Mouse (Mus musculus) neural tube, embryonic 11.5 days (tissue): Measurements from ENCODE around the gene Msantd3. TPM values are rescaled to one million over a fixed set of nuclear protein-coding genes. Genes with fewer than 3 reads are reported as not detected.

ENCODE experiments used
- ATAC-seq: fragments of 200-750 bp; cut with Nextera tagmentation; 2 replicates; pipeline ENCODE4 v1.8.0; 2017; ENCODE audit warnings: moderate number of reproducible peaks, mild to moderate bottlenecking, moderate TSS enrichment, moderate library complexity; ENCODE audit not compliant: insufficient read depth, low FRiP score, low TSS enrichment
- DNase-seq: peaks from one replicate; pipeline ENCODE4 v3.0.0-alpha.2; 2015; ENCODE audit warnings: low spot score
- H3K27ac ChIP-seq: fragments of 300-500 bp; sonication (generic); 2 replicates; pipeline ENCODE4 v1.5.1; 2014; ENCODE audit warnings: low read depth, mild to moderate bottlenecking, low read length
- H3K27me3 ChIP-seq: fragments of 300-500 bp; sonication (generic); 2 replicates; pipeline ENCODE4 v1.6.1; 2014; ENCODE audit warnings: mild to moderate bottlenecking, low read length, mixed read lengths; ENCODE audit not compliant: control insufficient read depth, insufficient read depth
- H3K36me3 ChIP-seq: fragments of 300-500 bp; sonication (generic); 2 replicates; pipeline ENCODE4 v1.6.1; 2014; ENCODE audit warnings: mild to moderate bottlenecking, low read length, moderate library complexity, mixed read lengths; ENCODE audit not compliant: control insufficient read depth, insufficient read depth
- H3K4me1 ChIP-seq: fragments of 300-500 bp; sonication (generic); 2 replicates; pipeline ENCODE4 v1.6.1; 2014; ENCODE audit warnings: low read length, mixed read lengths; ENCODE audit not compliant: control insufficient read depth, insufficient read depth
- H3K4me2 ChIP-seq: fragments of 300-500 bp; sonication (generic); 2 replicates; pipeline ENCODE4 v1.6.1; 2014; ENCODE audit warnings: low read depth, mild to moderate bottlenecking, moderate library complexity
- H3K4me3 ChIP-seq: fragments of 300-500 bp; sonication (generic); 2 replicates; pipeline ENCODE4 v1.5.1; 2014; ENCODE audit warnings: low read depth, low read length
- H3K9ac ChIP-seq: fragments of 300-500 bp; sonication (generic); 2 replicates; pipeline ENCODE4 v1.6.1; 2014; ENCODE audit warnings: mild to moderate bottlenecking, low read length
- H3K9me3 ChIP-seq: fragments of 300-500 bp; sonication (generic); 2 replicates; pipeline ENCODE4 v1.6.1; 2016; ENCODE audit warnings: low read length; ENCODE audit not compliant: control insufficient read depth
- WGBS: fragments of 180-500 bp; shearing (Covaris S2); extraction: QIAGEN DNeasy Blood & Tissue Kit; methylation state at CpG from one replicate; pipeline ENCODE4 v1.1.7; 2014; 5-methylcytosine and 5-hydroxymethylcytosine counted together
- polyA plus RNA-seq: library from polyadenylated mRNA; unstranded; fragments of >200 nt; fragmentation: Nextera tagmentation; extraction: Ambion mirVana; gene quantifications from 2 replicates; pipeline ENCODE4 v1.2.1, GENCODE M21; 2014

The Msantd3 gene
- polyA plus RNA-seq, 1 experiment from 2014 or later: 68.3 TPM

DNA sequence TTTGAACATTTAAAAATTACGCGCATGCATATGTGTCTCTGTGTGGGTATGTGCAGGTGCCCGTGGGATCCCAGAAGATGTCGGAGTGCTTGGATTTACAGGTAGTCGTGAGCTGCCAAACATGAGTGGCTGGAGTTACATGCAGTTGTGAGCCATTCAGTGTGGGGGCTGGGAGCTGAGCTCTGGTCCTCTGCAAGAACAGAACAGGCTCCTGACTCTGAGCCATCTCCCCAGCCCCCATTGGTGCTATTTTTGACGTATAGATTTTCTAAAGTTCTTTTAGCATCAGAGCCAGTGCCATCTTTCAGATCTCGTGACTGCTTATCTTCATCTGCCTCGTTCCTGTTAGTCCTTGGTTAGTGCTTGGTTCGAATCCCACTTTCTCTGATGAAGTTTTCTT is 69.8 kb downstream of the Msantd3 start:
- 95% methylated on average over 9 of the region's 9 CpGs for WGBS
- no peak overlapping the region for H3K4me3 ChIP-seq
- no peak for ATAC-seq

GRCm38 (mm10) chr4:48610251-48610650 is 70.5 kb downstream of the Msantd3 start:
- H3K27ac ChIP-seq: no peak overlapping the region
- H3K9ac ChIP-seq: no peak overlapping the region
- H3K4me1 ChIP-seq: peaks cover 2% of the 10 kb centered on the region
- DNase-seq: no peak
- no peak for ATAC-seq
- no peak overlapping the region for H3K4me3 ChIP-seq
- no peaks in the 10 kb centered on the region for H3K9me3 ChIP-seq
- WGBS: 92% methylated on average over 6 of the region's 6 CpGs
- H3K27me3 ChIP-seq: no peaks in the 10 kb centered on the region
- H3K36me3 ChIP-seq: peaks cover 4% of the 10 kb centered on the region; the same call in 1 of the 2 replicates
- no peak overlapping the region for H3K4me2 ChIP-seq

More for the DNA sequence above, 69.8 kb downstream of the Msantd3 start:
- Histone ChIP-seq H3K9me3 (no peaks in the 10 kb centered on the region), H3K4me2 (no peak overlapping the region), H3K4me1 (peaks cover 2% of the 10 kb centered on the region), H3K27ac (no peak overlapping the region), H3K9ac (no peak overlapping the region), H3K27me3 (no peaks in the 10 kb centered on the region), H3K36me3 (peaks cover 4% of the 10 kb centered on the region; the same call in 1 of the 2 replicates)
- no peak for DNase-seq

Other genes starting within 250 kb of the Msantd3 start
- gene Tex10, start 66.5 kb upstream of the Msantd3 start, polyA plus RNA-seq: 70.6 and 81.1 TPM in 2 replicates
- 252 and 261 TPM in 2 replicates for gene Tmeff1, start 45.2 kb downstream of the Msantd3 start, polyA plus RNA-seq
- gene Cavin4, start 123.6 kb downstream of the Msantd3 start, polyA plus RNA-seq: 1.5 and 2.3 TPM in 2 replicates